Mouse (Mus musculus): ENCODE measurements at regions not wholly inside any gene's neighbourhood (a gene's known extent, or its start where the extent isn't known, plus 50 kb on each side); places are given as distances from the start of the nearest gene placed in this dataset.

DNA sequence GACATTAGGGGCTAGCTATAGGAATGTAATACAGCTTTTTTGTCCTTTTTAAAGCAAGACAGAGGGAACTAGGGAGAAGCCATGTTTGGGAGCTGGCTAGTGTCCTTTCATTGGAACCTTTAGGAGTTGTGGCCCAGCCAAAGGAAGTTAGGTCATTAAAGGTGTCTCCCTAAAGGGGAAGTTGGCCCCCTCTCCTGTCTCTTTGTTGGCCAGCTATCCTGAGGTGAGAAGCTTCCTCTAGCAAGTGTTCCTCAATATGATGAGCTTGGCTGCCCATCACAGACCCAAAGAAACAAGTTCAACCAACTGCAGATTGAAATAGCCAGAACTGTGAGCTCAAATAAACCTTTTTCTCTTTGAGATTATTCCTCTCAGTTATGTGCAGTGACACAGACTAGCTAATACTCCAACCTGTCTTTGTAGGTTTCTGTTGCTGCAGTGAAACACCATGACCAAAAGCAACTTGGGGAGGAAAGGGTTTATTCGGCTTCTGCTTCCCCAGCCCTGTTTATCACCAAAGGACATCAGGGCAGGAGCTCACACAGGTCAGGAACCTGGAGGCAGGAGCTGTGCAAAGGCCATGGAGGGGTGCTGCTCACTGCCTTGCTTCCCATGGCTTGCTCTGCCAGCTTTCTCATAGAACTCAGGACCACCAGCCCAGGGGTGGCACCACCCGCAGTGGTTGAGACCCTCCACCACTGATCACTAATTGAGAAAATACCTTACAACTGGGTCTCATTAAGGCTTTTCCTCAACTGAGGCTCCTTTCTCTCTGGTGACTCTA, 94.0 kb upstream of the Ccn6 start:
- no peak for ATAC-seq (ENCODE audit: extremely low read depth, insufficient number of reproducible peaks, low FRiP score, poor library complexity, severe bottlenecking)

DNA sequence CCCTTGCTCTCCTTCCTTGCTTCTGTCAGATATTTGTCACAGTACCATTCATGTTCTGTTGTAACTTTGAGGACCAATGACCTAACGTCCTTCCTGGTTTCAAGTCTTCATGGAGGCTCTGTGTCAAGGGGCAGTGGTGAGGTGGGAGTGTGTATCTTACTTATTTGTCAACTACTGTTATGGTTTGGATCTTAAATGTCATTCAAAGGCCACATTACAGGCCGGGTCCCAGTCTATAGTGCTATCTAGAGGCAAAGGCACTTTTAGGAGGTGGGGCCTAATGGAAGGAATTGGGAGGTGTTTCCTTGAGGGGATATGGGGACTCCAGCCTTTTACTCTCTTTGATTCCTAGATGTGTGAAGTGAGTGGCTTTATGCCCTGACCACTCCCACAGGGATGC, 91.0 kb upstream of the Ccn6 start:
- ATAC-seq (ENCODE audit: extremely low read depth, insufficient number of reproducible peaks, low FRiP score, poor library complexity, severe bottlenecking): no peak

DNA sequence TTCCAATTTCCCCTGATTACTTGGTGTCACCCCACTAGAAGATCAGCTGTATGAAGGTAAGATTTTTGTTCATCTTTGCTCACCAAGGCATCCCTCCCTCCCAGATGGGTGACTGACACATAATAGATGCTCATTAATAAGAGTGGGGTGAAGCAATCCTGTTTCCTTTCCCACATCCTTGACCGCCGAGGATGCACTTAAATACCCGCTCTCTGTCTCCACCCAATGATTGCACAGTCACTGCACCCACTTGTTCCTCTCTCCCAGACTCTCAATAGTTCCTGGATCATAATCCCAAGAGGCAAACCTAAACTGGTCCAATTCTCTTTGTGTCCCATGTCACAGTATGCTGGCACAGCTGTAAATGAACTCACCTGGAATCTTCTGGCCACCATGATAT, 86.4 kb upstream of the Ccn6 start:
- ATAC-seq (ENCODE audit: extremely low read depth, insufficient number of reproducible peaks, low FRiP score, poor library complexity, severe bottlenecking): no peak

DNA sequence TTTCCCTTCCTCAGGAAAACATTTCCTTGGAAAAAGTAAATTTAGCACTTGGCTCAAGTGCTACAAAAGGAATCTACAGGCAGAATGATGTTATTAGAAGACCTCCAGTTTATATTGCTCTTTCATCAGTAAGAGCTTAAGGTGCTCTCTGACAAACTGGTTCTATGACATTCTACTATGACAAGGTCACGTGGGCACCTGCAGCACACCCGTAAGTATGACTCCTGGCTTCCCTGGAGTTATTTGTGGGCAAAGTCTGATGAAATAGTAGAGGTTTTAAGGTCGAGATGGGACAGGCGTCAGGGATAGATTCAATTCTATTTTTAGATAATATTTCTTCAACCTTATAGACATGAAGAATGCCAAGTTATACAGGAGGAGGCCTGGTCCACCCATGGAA, 84.9 kb upstream of the Ccn6 start:
- no peak for ATAC-seq (ENCODE audit: extremely low read depth, insufficient number of reproducible peaks, low FRiP score, poor library complexity, severe bottlenecking)

DNA sequence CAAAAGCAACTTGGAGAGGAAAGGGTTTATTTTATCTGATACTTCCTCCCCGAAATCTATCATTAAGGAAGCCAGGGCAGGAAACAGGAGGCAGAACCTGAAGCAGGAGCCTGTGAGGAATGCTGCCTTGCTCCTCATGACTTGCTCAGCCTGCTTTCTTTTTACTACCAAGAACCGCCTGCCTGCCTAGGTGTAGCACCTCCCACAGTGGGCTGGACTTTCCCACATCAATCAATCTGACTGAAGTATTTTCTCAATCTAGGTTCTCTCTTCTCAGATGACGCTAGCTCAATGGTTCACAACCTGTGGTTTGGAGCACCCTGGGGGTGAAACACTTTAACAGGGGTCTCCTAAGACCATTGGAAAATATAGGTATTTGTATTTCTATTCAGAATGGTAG, 83.4 kb upstream of the Ccn6 start:
- ATAC-seq (ENCODE audit: extremely low read depth, insufficient number of reproducible peaks, low FRiP score, poor library complexity, severe bottlenecking): no peak

DNA sequence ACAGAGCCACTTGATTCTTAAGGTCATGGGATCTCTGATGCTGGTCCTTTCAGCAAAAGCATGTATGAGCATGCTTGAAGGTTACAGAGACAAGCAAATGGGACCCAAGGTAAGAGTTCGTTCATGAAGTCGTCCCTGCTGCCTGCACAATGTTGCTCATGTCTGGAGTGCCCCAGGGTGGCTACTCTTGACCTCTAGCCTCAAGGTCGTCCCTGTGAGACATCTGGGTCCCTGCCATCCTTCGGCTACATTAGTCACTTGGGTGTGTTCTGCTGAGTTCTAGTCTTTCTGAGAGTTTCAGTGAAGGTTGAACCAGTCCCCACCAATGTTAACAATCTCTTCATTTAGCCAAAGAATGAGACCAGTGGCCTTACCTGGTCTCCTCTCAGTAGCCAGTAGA, 81.5 kb upstream of the Ccn6 start:
- no peak for ATAC-seq (ENCODE audit: extremely low read depth, insufficient number of reproducible peaks, low FRiP score, poor library complexity, severe bottlenecking)

DNA sequence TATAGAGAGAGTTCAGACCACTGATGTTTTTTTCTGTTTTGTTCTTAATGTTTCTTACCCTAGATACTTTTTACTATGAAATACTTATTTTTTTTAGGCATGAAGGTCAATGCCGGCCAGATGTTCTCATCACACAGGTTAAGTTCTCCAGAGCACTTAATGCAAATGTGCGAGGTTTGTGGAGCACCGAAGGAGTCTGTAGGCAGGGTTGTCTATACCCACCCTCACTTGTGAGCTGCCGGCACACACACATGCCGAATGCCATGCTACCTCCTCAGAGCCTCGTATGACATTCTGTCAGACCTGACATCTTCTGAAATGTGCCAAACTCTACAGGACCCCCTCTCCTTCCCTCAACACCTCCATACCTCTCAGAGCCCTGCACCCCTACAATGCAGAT, 80.5 kb upstream of the Ccn6 start:
- ATAC-seq (ENCODE audit: extremely low read depth, insufficient number of reproducible peaks, low FRiP score, poor library complexity, severe bottlenecking): no peak

DNA sequence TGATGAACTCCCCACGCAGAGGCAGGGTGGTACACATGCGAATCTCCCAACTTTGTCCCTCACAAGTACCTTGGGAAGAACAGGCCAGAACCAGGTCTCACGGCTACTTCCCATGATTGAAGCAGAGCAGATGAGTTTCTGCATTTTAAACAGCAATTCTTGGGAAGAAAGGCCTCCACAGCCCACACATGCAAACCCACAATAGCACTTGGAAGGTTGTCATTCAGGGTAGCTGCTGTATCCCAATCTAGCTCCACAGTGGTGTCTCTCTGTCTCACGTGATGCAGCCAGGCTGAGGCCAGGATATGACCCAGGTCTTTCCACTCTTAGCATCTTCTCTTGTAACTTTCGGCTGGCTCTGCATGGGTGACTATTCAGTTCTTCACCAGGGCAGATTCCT, 78.8 kb upstream of the Ccn6 start:
- no peak for ATAC-seq (ENCODE audit: extremely low read depth, insufficient number of reproducible peaks, low FRiP score, poor library complexity, severe bottlenecking)

DNA sequence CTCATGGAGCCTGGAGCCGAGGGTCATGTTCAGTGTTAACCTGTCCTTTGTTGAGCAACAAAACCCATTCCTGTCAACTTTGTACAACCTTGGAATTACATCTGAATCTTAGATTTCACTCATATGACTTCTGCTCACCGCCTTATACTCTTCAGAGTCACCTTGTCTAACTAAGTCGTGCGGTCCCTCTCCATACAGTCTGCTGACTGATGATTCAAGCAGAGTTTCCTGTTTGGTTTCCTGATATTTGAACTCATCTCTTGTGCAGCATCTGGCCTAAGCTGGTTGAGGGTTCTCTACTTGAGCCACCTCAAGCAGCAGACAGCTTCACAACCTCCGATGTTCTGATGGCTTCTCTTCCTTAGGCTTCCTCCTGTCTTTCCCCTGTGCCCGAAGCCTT, 78.3 kb upstream of the Ccn6 start:
- no peak for ATAC-seq (ENCODE audit: extremely low read depth, insufficient number of reproducible peaks, low FRiP score, poor library complexity, severe bottlenecking)

DNA sequence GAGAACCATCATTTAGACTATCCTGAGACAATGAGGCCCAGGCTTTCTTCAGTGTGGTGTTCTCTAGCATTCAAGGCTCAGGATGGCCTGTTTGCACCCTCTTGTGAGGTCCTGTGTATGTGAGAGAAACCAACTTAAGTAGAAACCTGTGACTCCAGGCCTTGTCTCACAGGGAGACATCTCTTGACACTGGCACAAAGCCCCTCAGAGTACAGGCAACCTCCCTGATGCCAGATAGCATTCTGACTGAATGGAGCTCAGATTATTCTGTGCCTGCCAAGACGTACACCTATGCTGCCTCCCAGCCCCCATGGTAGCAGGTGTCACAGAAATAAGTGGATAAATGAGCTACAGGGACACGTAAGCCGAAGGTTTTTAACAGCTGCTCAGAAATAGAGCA, 77.9 kb upstream of the Ccn6 start:
- ATAC-seq (ENCODE audit: extremely low read depth, insufficient number of reproducible peaks, low FRiP score, poor library complexity, severe bottlenecking): no peak

DNA sequence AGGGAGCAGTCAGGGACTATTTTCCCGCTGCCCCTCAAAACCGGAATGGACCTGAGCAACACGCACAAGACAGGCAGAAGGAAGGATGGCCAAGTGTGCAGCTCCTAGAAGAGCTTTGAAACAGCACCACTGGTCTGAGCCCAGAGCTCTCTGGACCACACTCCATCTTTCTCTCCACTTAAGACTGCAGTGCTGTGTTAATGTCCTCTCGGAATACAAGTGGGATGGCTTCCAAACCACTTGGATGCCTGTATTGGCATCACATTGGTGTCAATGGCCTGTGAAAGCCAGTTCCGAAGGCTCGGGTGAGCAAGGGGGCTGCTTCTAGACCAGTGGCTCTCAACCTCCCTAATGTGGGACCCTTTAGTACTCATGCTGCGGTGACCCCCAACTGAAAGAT, 77.4 kb upstream of the Ccn6 start:
- no peak for ATAC-seq (ENCODE audit: extremely low read depth, insufficient number of reproducible peaks, low FRiP score, poor library complexity, severe bottlenecking)

DNA sequence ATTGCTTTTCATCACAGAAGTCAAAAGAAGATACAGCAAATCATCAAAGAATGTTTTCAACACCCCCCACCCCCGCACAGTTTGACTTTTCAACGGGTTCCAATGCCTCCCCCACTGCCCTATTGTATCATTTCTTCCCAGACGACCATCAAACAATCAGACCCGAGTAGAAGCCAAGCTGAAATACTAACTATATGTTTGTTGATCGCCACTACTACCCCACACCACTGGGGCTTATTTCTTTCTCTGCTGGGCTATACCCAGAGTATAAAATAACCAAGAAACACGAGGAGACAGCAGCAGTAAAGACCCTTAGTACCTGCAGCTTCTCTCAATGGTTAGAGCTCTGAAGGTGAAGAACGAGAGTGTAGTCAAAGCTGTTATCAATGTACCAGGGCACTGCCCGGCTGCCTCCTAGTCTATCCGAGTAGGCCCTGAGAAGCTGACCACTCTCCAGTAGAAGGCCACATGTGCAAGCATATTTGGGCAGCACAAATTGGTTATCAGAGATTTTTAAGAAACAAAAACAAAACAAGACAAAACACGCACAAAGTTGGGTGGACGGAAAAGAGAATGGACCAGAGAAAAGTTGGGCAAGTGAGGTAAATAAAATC, 76.7 kb upstream of the Ccn6 start:
- no peak for ATAC-seq (ENCODE audit: extremely low read depth, insufficient number of reproducible peaks, low FRiP score, poor library complexity, severe bottlenecking)

DNA sequence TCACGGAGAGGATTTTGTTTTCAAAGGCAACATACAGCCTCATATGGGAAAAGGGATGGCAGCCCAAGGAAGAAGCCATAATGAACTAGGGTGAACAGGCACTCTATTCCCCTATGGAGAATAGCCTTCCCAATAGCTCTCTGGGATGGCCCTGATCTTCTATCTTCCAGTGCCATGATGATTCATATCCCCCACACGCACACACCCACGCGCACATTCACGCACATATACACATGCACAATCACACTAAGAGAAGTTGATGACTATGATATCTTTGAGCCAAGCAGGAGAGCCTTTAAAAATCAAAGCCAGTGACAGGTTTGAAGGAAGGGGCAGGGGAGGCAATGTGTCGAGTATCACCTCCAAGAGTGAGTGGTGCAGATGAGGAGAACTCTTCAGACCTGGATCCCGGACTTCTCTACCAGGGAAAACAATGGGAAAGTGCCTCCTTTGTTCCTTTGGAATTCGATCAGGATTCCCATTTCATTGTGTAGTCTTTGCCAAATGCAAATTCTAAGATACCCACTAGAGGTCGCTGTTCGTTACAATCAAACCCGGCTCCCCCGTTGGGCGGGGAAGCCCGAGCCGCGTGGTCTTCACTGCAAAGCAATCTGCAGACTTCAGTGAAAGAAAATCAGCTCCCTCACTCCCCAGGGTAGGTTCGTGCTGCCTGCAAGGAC, 76.0 kb upstream of the Ccn6 start:
- peak; percentile 63; the same call in 1 of the 2 replicates for ATAC-seq (ENCODE audit: extremely low read depth, insufficient number of reproducible peaks, low FRiP score, poor library complexity, severe bottlenecking)

DNA sequence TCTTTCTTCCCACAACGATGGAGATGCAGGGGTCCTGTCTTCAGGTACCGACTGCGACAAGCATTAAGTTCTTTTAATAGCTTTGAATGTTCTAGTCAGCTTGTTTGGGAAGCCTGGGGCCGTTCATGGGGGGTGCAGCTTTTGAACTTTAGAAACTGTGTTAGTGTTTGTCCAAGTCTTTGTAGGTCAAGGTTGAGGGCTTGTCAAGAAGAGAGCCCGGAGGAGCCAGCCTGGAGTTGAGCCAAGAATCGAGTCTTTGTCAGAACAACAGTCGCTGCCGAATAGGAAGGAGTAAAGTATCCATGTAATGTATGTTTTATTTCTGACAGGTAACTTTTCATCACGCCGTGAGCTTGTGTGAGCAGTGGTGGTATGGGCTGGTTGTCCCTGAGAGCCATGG, 75.0 kb upstream of the Ccn6 start:
- no peak for ATAC-seq (ENCODE audit: extremely low read depth, insufficient number of reproducible peaks, low FRiP score, poor library complexity, severe bottlenecking)

DNA sequence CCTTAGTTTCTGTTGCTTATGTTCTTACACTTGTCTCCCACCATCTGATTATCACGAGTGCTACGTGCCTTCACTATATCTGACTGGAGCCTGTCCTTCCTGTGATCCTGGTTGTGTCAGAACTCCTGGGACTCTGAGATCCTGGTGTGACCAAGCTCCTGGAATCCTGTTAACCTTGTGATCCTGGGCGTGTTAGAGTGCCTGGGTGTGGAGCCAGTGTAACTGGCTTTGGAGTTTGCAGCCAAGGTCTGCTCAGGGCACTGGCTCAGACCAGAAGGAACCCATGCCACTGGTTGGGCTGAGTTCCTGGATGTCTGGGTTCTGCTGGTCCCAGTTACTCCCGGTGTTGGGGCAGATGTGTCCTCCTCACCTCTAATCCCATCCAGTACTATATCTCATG, 74.0 kb upstream of the Ccn6 start:
- ATAC-seq (ENCODE audit: extremely low read depth, insufficient number of reproducible peaks, low FRiP score, poor library complexity, severe bottlenecking): no peak

DNA sequence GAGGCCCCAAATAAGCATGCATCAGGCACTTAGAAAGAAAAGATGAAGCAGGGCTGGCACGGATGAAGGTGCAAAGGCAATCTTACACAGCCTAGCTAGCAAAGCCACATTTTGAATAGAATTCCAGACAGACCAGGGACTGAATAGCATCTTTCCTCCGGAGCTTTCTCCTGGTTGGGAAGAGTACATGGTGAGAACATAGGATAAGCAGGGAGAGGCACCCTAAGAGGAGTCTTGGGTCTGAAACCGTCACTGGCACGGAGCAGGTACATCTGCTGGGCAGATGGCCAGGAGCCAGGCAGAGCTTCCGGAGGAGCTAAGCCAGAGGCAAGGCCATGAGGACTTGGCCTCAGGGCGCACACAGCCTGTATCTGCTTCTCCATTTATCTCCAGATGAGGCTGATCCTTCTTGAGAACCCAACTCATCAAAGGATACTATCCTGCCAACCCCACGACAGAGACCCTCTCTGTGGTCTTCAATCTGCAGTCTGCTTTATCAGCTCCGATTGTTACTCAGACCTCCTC, 70.4 kb upstream of the Ccn6 start:
- ATAC-seq (ENCODE audit: extremely low read depth, insufficient number of reproducible peaks, low FRiP score, poor library complexity, severe bottlenecking): no peak

DNA sequence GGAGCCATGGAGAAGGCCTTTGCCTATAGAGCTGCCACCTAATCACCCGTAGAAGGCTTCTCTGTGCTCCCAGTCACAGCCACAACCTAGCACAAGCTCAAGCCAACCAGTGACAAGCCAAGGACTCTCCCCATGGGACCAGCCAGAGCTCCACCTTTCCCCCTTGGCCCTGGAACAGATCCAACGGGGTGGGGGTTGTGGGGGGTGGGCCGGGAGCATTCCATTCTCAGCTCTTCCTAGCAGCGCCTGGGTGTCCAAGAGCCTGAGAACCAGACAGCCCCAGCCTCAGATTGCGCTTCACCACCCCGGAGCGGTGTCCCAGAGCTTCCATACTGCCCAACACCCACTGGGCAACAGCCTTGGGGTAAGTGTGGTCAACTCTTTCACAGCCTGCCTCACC, 69.6 kb upstream of the Ccn6 start:
- ATAC-seq (ENCODE audit: extremely low read depth, insufficient number of reproducible peaks, low FRiP score, poor library complexity, severe bottlenecking): no peak

DNA sequence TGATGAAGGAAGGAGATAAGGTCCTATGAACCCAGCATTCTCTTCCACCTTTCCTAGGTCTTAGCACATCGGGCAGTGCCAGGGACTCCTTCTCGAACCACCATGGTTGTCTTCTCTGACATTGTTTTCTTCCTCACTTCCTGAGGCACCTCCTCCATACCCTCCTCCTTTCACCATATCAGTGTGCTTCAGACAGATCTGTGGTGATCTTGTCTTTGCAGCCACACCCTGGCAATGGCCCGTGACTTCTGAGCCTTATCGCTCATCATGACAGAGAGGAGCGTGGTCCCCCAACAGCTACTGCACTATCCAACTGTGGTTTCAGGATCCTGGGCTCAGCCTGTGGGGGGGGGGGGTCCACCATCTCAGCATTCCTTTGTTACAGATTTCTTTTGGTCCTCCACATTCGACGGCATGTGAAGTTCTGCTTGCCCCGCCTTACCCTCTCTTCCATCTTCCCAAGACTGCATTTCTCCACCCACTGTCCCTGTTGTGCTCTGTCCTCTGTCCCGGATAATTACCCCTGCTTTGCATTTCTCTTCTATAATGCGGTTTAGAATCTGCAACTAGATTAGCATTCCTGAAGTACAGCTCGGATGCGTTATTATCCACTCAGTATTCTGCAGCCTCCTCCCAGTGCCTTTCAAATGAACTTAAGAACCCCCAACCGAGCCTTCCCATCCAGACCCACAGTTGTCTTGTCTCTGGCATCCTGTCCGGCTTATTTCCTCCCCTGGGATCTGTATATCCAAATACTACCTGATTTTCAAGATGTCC, 67.2 kb upstream of the Ccn6 start:
- no peak for ATAC-seq (ENCODE audit: extremely low read depth, insufficient number of reproducible peaks, low FRiP score, poor library complexity, severe bottlenecking)

DNA sequence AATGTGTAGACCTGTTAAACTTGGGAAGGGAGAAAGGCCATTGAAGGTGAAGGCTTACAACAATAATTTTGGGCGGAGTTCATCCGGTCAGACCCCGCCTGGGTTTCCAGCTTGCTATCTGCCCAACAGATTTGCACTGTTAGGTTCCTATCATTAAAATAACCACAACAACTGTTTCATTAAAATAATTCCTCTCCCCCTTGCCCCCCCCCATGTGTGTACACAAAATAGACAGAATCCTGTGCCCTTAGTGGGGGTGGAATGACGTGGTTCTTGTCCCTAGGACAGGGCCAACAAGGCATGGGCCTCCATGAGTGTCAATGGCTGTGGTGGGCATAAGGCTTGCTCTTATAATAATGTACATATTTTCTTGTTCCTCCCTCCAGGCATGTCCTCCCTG, 65.6 kb upstream of the Ccn6 start:
- no peak for ATAC-seq (ENCODE audit: extremely low read depth, insufficient number of reproducible peaks, low FRiP score, poor library complexity, severe bottlenecking)

DNA sequence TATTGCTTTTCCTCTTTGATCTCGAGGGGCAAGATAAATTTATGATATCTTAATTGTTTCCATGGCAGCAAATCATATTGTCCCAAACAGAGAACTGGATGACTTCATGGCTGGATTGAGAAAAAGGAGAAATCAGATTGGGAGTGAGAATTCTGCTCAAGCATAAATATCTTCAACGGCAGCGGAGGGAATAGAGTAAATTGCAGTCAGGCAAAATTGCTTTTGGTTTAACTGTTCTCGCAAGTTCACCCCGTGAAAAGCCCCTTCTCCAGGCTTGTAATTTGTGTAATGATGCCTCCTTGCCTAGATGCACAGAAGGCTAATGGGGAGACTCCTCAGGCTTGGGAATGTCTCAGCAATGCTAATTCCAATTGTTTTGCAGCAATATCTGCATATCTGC, 64.4 kb upstream of the Ccn6 start:
- no peak for ATAC-seq (ENCODE audit: extremely low read depth, insufficient number of reproducible peaks, low FRiP score, poor library complexity, severe bottlenecking)

All from neutrophil, adult 5-6 weeks (primary cell).